Mouse (Mus musculus): ENCODE data around the gene Rpl13a.

DNA sequence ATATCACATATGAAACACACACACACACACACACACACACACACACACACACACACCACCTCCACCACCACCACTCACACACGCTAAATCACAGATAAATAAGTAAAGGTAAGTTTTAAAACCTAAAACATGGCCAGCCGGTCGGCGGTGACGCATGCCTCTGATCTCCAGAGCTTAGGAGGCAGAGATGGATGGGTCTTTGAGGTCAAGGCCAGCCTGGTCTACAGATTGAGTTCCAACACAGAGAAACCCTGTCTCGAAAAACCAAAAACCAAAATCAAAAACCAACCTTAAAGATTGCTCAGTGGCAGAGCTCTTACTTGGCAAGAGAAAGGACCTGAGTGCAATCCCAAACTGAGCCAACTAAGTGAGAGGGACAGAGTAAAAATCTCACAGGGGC is 28.5 kb downstream of the Rpl13a start:
- no peak for TF ChIP-seq CTCF (IDR thresholded peaks at IDR 0.05; ENCODE audit: control insufficient read depth, insufficient read depth, insufficient read length)
- no peak for TF ChIP-seq MYOG (IDR thresholded peaks at IDR 0.05; ENCODE audit: control insufficient read depth, extremely low read depth, insufficient read length)
- no peak for TF ChIP-seq MAX (IDR thresholded peaks at IDR 0.05)
- TF ChIP-seq MYOD1 (IDR thresholded peaks at IDR 0.05; ENCODE audit: control insufficient read depth, insufficient read length, low read depth) = no peak
